Mouse (Mus musculus) embryonic facial prominence, embryonic 10.5 days (tissue): ENCODE measurements around the gene Tspan17. TPM values are rescaled to one million over a fixed set of nuclear protein-coding genes. Genes with fewer than 3 reads are reported as not detected.

Experiments used
- DNase-seq: peaks from one replicate; pipeline ENCODE4 v3.0.0-alpha.2; 2017; ENCODE audit warnings: low spot score
- H3K27ac ChIP-seq: fragments of 300-500 bp; sonication (generic); replicated peaks from 2 replicates; pipeline ENCODE4 v1.5.1; 2016; ENCODE audit warnings: mild to moderate bottlenecking
- H3K27me3 ChIP-seq: fragments of 300-500 bp; sonication (generic); replicated peaks from 2 replicates; pipeline ENCODE4 v1.6.1; 2016; ENCODE audit warnings: low read depth, mild to moderate bottlenecking; ENCODE audit not compliant: poor library complexity, severe bottlenecking
- H3K36me3 ChIP-seq: fragments of 300-500 bp; sonication (generic); replicated peaks from 2 replicates; pipeline ENCODE4 v1.6.1; 2016; ENCODE audit warnings: mild to moderate bottlenecking, moderate library complexity
- H3K4me1 ChIP-seq: fragments of 300-500 bp; sonication (generic); 2 replicates; pipeline ENCODE4 v1.6.1; 2016
- H3K4me3 ChIP-seq: fragments of 300-500 bp; sonication (generic); 2 replicates; pipeline ENCODE4 v1.5.1; 2016; ENCODE audit warnings: mild to moderate bottlenecking, moderate library complexity
- H3K9me3 ChIP-seq: fragments of 300-500 bp; sonication (generic); 2 replicates; pipeline ENCODE4 v1.6.1; 2016; ENCODE audit warnings: mild to moderate bottlenecking
- WGBS: fragments of 180-500 bp; shearing (Covaris S2); methylation state at CpG from one replicate; pipeline ENCODE4 v1.1.7; 2016; 5-methylcytosine and 5-hydroxymethylcytosine counted together
- polyA plus RNA-seq: library from polyadenylated mRNA; unstranded; fragments of >200 nt; fragmentation: Nextera tagmentation; extraction: Ambion mirVana; gene quantifications from 2 replicates; pipeline ENCODE4 v1.2.1, GENCODE M21; 2016

Tspan17 gene
- polyA plus RNA-seq = 9.7 and 10.9 TPM in 2 replicates

- 2% methylated on average over 49 of the region's 49 CpGs for WGBS
- peak within 1 kb of the TSS; percentile 59 for H3K27ac ChIP-seq
- H3K9me3 ChIP-seq = no peaks in the 10 kb centered on the region
- peak within 1 kb of the TSS; percentile 73 for H3K4me3 ChIP-seq
- H3K27me3 ChIP-seq = peaks cover 68% of the 10 kb centered on the region
- H3K36me3 ChIP-seq = no peaks in the 10 kb centered on the region
- DNase-seq = peak; percentile 98
- H3K4me1 ChIP-seq = peaks cover 25% of the 10 kb centered on the region
Observed at GRCm38 (mm10) chr13:54788740-54789560, at the start of gene Tspan17. TSS of gene Tspan17 (plus strand) at chr13:54789377.

GRCm38 (mm10) chr13:54746110-54746509 lies 43.1 kb upstream of the Tspan17 start:
- no peak overlapping the region for H3K4me3 ChIP-seq
- 43% methylated on average over 6 of the region's 6 CpGs for WGBS
- no peaks in the 10 kb centered on the region for H3K36me3 ChIP-seq
- H3K27ac ChIP-seq = no peak overlapping the region
- DNase-seq = no peak
- peaks cover 67% of the 10 kb centered on the region for H3K27me3 ChIP-seq
- peaks cover 27% of the 10 kb centered on the region for H3K4me1 ChIP-seq
- H3K9me3 ChIP-seq = no peaks in the 10 kb centered on the region

GRCm38 (mm10) chr13:54746896-54747295 lies 42.3 kb upstream of the Tspan17 start:
- H3K4me1 ChIP-seq = peaks cover 22% of the 10 kb centered on the region
- H3K9me3 ChIP-seq = no peaks in the 10 kb centered on the region
- no peaks in the 10 kb centered on the region for H3K36me3 ChIP-seq
- peaks cover 68% of the 10 kb centered on the region for H3K27me3 ChIP-seq
- no peak overlapping the region for H3K27ac ChIP-seq
- DNase-seq = no peak
- H3K4me3 ChIP-seq = no peak overlapping the region
- 46% methylated on average over 10 of the region's 10 CpGs for WGBS

GRCm38 (mm10) chr13:54748190-54748589 lies 41.0 kb upstream of the Tspan17 start:
- H3K4me3 ChIP-seq = peak overlapping the region; percentile 66; the same call in 1 of the 2 replicates
- 85% methylated on average over 8 of the region's 8 CpGs for WGBS
- peaks cover 22% of the 10 kb centered on the region for H3K4me1 ChIP-seq
- peaks cover 80% of the 10 kb centered on the region for H3K27me3 ChIP-seq
- H3K36me3 ChIP-seq = no peaks in the 10 kb centered on the region
- no peak for DNase-seq
- H3K27ac ChIP-seq = no peak overlapping the region
- no peaks in the 10 kb centered on the region for H3K9me3 ChIP-seq

- H3K9me3 ChIP-seq = no peaks in the 10 kb centered on the region
- DNase-seq = peak; percentile 9
- H3K4me1 ChIP-seq = peaks cover 22% of the 10 kb centered on the region
- no peak overlapping the region for H3K27ac ChIP-seq
- 48% methylated on average over 10 of the region's 10 CpGs for WGBS
- no peaks in the 10 kb centered on the region for H3K36me3 ChIP-seq
- H3K4me3 ChIP-seq = peak overlapping the region; percentile 66
- H3K27me3 ChIP-seq = peaks cover 80% of the 10 kb centered on the region
Observed at GRCm38 (mm10) chr13:54748721-54749060, 40.5 kb upstream of the Tspan17 start.

GRCm38 (mm10) chr13:54749061-54749863 lies 39.9 kb upstream of the Tspan17 start:
- 1% methylated on average over 100 of the region's 100 CpGs for WGBS
- peak overlapping the region; percentile 66 for H3K4me3 ChIP-seq
- peaks cover 22% of the 10 kb centered on the region for H3K4me1 ChIP-seq
- H3K36me3 ChIP-seq = no peaks in the 10 kb centered on the region
- no peaks in the 10 kb centered on the region for H3K9me3 ChIP-seq
- peak overlapping the region; percentile 76 for H3K27ac ChIP-seq
- H3K27me3 ChIP-seq = peaks cover 82% of the 10 kb centered on the region
- peak; percentile 79 for DNase-seq

GRCm38 (mm10) chr13:54749864-54750411 lies 39.2 kb upstream of the Tspan17 start, which contains the start of gene Gprin1:
TSS of gene Gprin1 (minus strand) at chr13:54749874.
- 2% methylated on average over 29 of the region's 29 CpGs for WGBS
- DNase-seq = no peak
- no peaks in the 10 kb centered on the region for H3K36me3 ChIP-seq
- no peaks in the 10 kb centered on the region for H3K9me3 ChIP-seq
- peaks cover 84% of the 10 kb centered on the region for H3K27me3 ChIP-seq
- peaks cover 22% of the 10 kb centered on the region for H3K4me1 ChIP-seq
- peak within 1 kb of the TSS; percentile 66 for H3K4me3 ChIP-seq
- H3K27ac ChIP-seq = peak within 1 kb of the TSS; percentile 76

GRCm38 (mm10) chr13:54750699-54751098 lies 38.5 kb upstream of the Tspan17 start:
- 2% methylated on average over 8 of the region's 8 CpGs for WGBS
- H3K4me1 ChIP-seq = peaks cover 22% of the 10 kb centered on the region

GRCm38 (mm10) chr13:54752656-54753055 lies 36.5 kb upstream of the Tspan17 start:
- H3K27me3 ChIP-seq = peaks cover 83% of the 10 kb centered on the region

More at GRCm38 (mm10) chr13:54750699-54751098, 38.5 kb upstream of the Tspan17 start:
- H3K27ac ChIP-seq = no peak overlapping the region
- H3K36me3 ChIP-seq = no peaks in the 10 kb centered on the region
- peaks cover 85% of the 10 kb centered on the region for H3K27me3 ChIP-seq
- DNase-seq = peak; percentile 60
- H3K9me3 ChIP-seq = no peaks in the 10 kb centered on the region
- H3K4me3 ChIP-seq = no peak overlapping the region

GRCm38 (mm10) chr13:54753733-54754132 lies 35.4 kb upstream of the Tspan17 start:
- no peak for DNase-seq
- Histone ChIP-seq H3K27me3 (peaks cover 76% of the 10 kb centered on the region), H3K36me3 (no peaks in the 10 kb centered on the region), H3K9me3 (no peaks in the 10 kb centered on the region), H3K4me1 (peaks cover 29% of the 10 kb centered on the region), H3K27ac (no peak overlapping the region), H3K4me3 (no peak overlapping the region)
- 67% methylated on average over 6 of the region's 6 CpGs for WGBS

More at GRCm38 (mm10) chr13:54752656-54753055, 36.5 kb upstream of the Tspan17 start:
- WGBS = 73% methylated on average over 10 of the region's 10 CpGs
- H3K27ac ChIP-seq = no peak overlapping the region
- no peak overlapping the region for H3K4me3 ChIP-seq
- no peaks in the 10 kb centered on the region for H3K36me3 ChIP-seq
- H3K4me1 ChIP-seq = peaks cover 20% of the 10 kb centered on the region
- no peak for DNase-seq
- no peaks in the 10 kb centered on the region for H3K9me3 ChIP-seq

- Histone ChIP-seq H3K36me3 (no peaks in the 10 kb centered on the region), H3K4me1 (peaks cover 29% of the 10 kb centered on the region), H3K27ac (no peak overlapping the region), H3K27me3 (peaks cover 76% of the 10 kb centered on the region), H3K9me3 (no peaks in the 10 kb centered on the region), H3K4me3 (no peak overlapping the region)
- WGBS = 49% methylated on average over 12 of the region's 12 CpGs
- no peak for DNase-seq
Observed at GRCm38 (mm10) chr13:54754169-54755080, 34.8 kb upstream of the Tspan17 start.
